Mouse (Mus musculus): ENCODE measurements around the gene Ankrd55.
"Not testable (repeated sequence)": the region's sequence is repeated elsewhere in the genome, so short reads cannot be mapped to it uniquely, and the experiment has no call there.

GRCm38 (mm10) chr13:112427136-112427470, 138.9 kb downstream of the Ankrd55 start:
- not testable (repeated sequence) for TF ChIP-seq CTCF (conservative IDR thresholded peaks at IDR 0.05 in 1 of 2, IDR thresholded peaks at IDR 0.05 in 1 of 2; ENCODE audit: low read depth in 2 of 2, low read length in 2 of 2); EP300 (IDR thresholded peaks at IDR 0.05; ENCODE audit: low read length); ZC3H11A (IDR thresholded peaks at IDR 0.05; ENCODE audit: low read depth, low read length); JUND (conservative IDR thresholded peaks at IDR 0.05; ENCODE audit: low read depth, low read length); MAX (IDR thresholded peaks at IDR 0.05; ENCODE audit: low read length); USF1 (IDR thresholded peaks at IDR 0.05; ENCODE audit: low read depth, low read length); MEF2A (IDR thresholded peaks at IDR 0.05; ENCODE audit: borderline replicate concordance, low read depth, low read length); E2F4 (IDR thresholded peaks at IDR 0.05; ENCODE audit: insufficient replicate concordance, low read depth, low read length); ZKSCAN1 (IDR thresholded peaks at IDR 0.05; ENCODE audit: borderline replicate concordance, low read depth, low read length); POLR2A (IDR thresholded peaks at IDR 0.05; ENCODE audit: low read depth, low read length); GABPA (IDR thresholded peaks at IDR 0.05; ENCODE audit: insufficient replicate concordance, low read depth, low read length); MAFK (IDR thresholded peaks at IDR 0.05; ENCODE audit: insufficient replicate concordance, low read length)
